Mouse (Mus musculus) cerebellum, adult 2 months (tissue): ENCODE results near the gene Sel1l. TPM values are rescaled to one million over a fixed set of nuclear protein-coding genes. Genes with fewer than 3 reads are reported as not detected.

Experiments
- DNase-seq, 2 experiments: peaks; one replicate each; pipeline ENCODE4 v3.0.0; 2021
- H3K27ac ChIP-seq: fragments of 200-500 bp; 2 replicates; pipeline ENCODE4 v1.5.1; 2012; ENCODE audit warnings: low read length, control low read depth, inconsistent platforms; ENCODE audit not compliant: insufficient read depth
- H3K27me3 ChIP-seq: fragments of 200-500 bp; 2 replicates; pipeline ENCODE4 v1.6.1; 2012; ENCODE audit warnings: inconsistent platforms, mild to moderate bottlenecking, low read length, moderate library complexity; ENCODE audit not compliant: control insufficient read depth, insufficient read depth
- H3K4me1 ChIP-seq: fragments of 200-500 bp; 2 replicates; pipeline ENCODE4 v1.6.1; 2011; ENCODE audit warnings: low read length; ENCODE audit not compliant: control insufficient read depth, insufficient read depth
- H3K4me3 ChIP-seq: fragments of 200-500 bp; replicated peaks from 2 replicates; pipeline ENCODE3; 2011; ENCODE audit warnings: mild to moderate bottlenecking, low read depth, low read length, control low read depth; ENCODE audit not compliant: insufficient read depth
- CTCF ChIP-seq: fragments of 200-500 bp; IDR thresholded peaks from 2 replicates; pipeline ENCODE4 v1.5.1; 2011; ENCODE audit warnings: low read depth, mild to moderate bottlenecking, control low read depth, low read length, moderate library complexity, borderline replicate concordance; ENCODE audit not compliant: insufficient read depth
- POLR2A ChIP-seq: fragments of 200-500 bp; IDR thresholded peaks from 2 replicates; pipeline ENCODE4 v1.6.1; 2011; ENCODE audit warnings: low read length, control low read depth, borderline replicate concordance; ENCODE audit not compliant: insufficient read depth
- WGBS: fragments of 180-500 bp; shearing (Covaris S2); methylation state at CpG from one replicate; pipeline ENCODE4 v1.1.7; 2018; 5-methylcytosine and 5-hydroxymethylcytosine counted together
- polyA plus RNA-seq: library from polyadenylated mRNA; depleted of rRNA; stranded (reverse); fragments of >200 nt; gene quantifications from 2 replicates; pipeline ENCODE4 v1.2.3, GENCODE M21; 2012

Gene Sel1l
- polyA plus RNA-seq, 1 experiment = 87.1 TPM

- no peaks in the 10 kb centered on the region for H3K27me3 ChIP-seq
- 91% methylated on average over 8 of the region's 8 CpGs for WGBS
- no peak overlapping the region for H3K4me3 ChIP-seq
- no peak for DNase-seq
- H3K4me1 ChIP-seq = no peaks in the 10 kb centered on the region
- no peak for TF ChIP-seq CTCF
- TF ChIP-seq POLR2A = no peak
- H3K27ac ChIP-seq = no peak overlapping the region
These were observed 40.0 kb downstream of the Sel1l start for GRCm38 (mm10) chr12:91808911-91809310.

DNA sequence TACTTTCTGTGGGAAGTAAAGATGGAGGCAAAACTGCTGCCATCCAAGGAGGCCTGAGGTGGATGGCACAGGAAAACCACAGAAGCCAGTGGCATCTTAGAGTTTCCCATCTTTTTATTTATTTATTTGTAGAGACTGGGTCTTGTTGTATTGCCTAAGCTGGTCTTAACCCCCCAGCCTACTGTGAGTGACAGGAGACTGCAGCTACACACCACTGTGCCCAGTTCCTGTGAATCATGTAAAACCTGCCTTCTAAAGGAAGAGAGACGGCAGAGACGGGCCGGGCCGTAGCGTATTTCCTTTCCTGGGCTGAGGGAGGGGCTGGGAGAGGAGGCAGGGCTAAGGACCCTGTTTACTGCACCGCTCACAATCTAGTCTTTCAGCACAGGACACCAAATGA is 41.2 kb downstream of the Sel1l start:
- H3K4me3 ChIP-seq = no peak overlapping the region
- no peak overlapping the region for H3K27ac ChIP-seq
- no peaks in the 10 kb centered on the region for H3K4me1 ChIP-seq
- H3K27me3 ChIP-seq = no peaks in the 10 kb centered on the region
- no peak for TF ChIP-seq CTCF
- no peak for TF ChIP-seq POLR2A
- DNase-seq = no peak
- 93% methylated on average over 6 of the region's 6 CpGs for WGBS

GRCm38 (mm10) chr12:91807095-91807494 is 41.9 kb downstream of the Sel1l start:
- Histone ChIP-seq H3K4me1 (no peaks in the 10 kb centered on the region), H3K27ac (no peak overlapping the region), H3K27me3 (no peaks in the 10 kb centered on the region), H3K4me3 (no peak overlapping the region)
- WGBS = 92% methylated on average over 11 of the region's 11 CpGs
- no peak for TF ChIP-seq CTCF
- TF ChIP-seq POLR2A = no peak
- no peak for DNase-seq

DNA sequence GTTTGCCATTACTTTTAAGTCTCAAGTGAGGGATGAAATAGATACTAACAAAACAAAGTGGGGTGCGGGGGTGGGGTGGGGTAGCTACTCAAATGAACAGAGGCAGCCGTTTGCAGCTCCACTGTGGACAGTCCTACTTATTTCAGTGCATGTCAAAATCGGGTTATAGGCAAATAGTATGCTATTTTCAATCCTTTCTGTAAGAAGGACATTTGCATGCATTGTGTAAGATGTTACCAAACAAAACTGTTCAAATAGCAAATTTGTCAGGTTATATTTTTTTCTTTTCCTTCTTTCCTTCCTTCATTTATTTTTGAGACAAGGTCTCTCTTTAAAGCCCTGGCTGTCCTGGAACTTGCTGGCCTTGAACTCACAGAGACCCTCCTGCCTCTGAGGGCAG is 44.7 kb downstream of the Sel1l start:
- no peaks in the 10 kb centered on the region for H3K4me1 ChIP-seq
- TF ChIP-seq CTCF (no peak), POLR2A (no peak)
- H3K4me3 ChIP-seq = no peak overlapping the region
- WGBS = 81% methylated on average over 3 of the region's 3 CpGs
- no peaks in the 10 kb centered on the region for H3K27me3 ChIP-seq
- no peak for DNase-seq
- H3K27ac ChIP-seq = no peak overlapping the region

DNA sequence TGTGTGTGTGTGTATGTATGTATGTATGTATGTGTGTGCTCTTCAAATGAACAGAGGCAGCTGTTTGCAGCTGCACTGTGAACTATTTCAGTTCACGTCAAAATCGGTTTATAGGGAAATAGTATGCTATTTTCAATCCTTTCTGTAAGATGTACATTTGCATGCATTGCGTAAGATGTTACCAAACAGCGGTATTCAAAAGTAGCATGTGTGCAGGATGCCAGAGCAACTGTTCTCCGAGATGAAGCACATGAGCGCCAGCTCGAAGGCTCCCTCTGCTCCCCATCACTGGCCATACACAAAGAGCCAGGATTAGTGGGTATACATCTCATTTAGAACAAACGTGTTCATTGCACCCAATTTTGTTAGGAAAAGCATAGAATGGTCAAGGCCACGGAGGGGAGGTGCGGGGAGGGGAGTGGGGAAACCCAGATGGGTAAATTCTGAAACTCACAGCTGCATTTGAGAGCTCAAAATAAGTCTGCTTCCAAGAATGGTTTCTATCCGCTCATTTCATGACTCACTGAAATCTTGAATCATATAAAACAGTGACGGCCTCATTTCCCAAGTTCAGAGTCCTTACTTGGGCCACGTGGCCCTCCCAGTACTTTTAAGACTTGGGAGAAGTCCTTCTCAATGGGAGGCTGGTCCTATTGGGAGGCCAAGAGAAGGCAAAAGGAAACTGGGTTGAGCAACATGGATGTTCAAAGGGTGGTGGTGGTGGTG is 45.6 kb downstream of the Sel1l start:
- Histone ChIP-seq H3K4me1 (no peaks in the 10 kb centered on the region), H3K4me3 (no peak overlapping the region), H3K27ac (no peak overlapping the region), H3K27me3 (no peaks in the 10 kb centered on the region)
- TF ChIP-seq POLR2A (no peak), CTCF (no peak)
- 83% methylated on average over 13 of the region's 13 CpGs for WGBS
- no peak for DNase-seq

DNA sequence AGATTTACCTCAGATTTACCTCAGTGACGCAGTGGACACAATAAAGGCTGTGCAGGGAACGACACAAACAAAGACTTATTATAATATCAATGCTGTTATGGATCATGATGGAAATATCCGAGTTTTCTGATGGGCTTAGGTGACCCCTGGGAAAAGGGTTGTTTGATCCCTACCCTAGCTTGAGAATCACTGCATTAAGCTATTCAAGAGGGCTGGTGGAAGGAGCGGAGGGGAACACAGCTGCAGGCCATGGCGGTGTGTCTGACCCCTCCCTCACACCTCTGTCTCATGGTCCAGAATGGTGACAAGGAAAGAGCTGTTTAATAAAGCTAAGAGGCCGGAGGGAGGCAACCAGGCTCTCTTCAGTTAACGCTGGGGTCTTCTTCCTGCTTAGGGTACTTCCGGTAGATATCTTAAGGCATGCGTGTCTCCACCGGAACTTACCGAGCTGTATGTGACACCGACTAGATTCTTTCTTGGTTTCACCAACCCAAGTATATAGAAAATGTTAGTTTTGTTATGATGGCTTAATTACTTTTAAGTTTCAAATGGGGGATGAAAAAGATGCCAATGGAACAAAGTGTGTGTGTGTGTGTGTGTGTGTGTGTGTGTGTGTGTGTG is 46.3 kb downstream of the Sel1l start:
- DNase-seq = no peak
- Histone ChIP-seq H3K4me3 (no peak overlapping the region), H3K27me3 (no peaks in the 10 kb centered on the region), H3K27ac (no peak overlapping the region), H3K4me1 (no peaks in the 10 kb centered on the region)
- WGBS = 86% methylated on average over 12 of the region's 12 CpGs
- TF ChIP-seq POLR2A (no peak), CTCF (no peak)

DNA sequence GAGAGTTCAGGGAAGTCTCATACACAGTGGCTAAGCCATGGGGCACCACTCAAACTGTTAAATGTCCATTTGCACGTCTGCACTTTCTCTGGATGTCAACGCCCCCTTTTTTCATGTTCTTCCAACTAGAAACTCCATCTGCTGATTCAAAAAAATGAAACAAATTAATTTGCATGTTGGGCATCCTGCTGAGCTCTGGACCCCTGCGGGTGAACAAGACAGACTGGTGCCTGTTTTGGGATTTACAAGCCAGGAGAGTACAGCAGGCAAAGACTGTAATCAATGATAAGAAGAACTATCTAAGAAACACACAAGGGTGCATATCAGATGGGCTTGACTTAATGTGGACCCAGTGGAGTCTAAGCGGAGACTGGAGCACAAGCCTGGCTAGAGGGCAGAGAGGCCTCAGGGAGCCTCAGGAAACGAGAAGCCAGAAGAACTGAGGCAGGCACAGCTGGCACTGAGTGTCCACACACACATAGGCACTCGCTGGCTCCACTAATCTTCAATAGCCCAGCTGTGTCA is 48.0 kb downstream of the Sel1l start:
- no peak for DNase-seq
- 26% methylated on average over 6 of the region's 6 CpGs for whole genome bisulfite sequencing
- Histone ChIP-seq H3K27ac (no peak overlapping the region), H3K4me3 (no peak overlapping the region), H3K4me1 (no peaks in the 10 kb centered on the region), H3K27me3 (no peaks in the 10 kb centered on the region)
- TF ChIP-seq CTCF = no peak
- TF ChIP-seq POLR2A = no peak

DNA sequence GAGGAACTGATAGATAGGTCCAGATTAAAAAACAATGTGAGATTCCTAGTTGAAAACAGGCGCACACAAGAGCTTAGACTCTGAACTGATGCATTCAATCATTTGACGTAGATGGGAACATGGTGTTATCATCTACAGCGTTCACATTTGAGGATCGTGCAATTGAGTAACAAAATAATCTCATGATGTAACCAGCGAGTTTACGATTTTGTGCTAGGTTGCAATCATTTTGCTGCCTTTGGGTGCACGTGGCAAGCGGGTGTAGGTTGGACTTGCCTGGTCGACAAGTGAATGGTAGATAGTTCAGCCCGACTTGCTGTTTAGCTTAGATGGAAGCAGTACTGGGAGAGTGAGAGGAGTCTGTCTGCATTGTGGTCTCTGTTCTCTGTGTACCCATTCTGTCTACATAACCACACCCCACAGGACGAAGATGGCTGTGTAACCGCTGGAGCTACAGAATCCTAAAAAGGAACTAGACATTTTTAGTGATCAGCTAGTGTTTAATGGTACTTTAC is 49.1 kb downstream of the Sel1l start:
- TF ChIP-seq CTCF (no peak), POLR2A (no peak)
- Histone ChIP-seq H3K4me3 (no peak overlapping the region), H3K4me1 (no peaks in the 10 kb centered on the region), H3K27me3 (no peaks in the 10 kb centered on the region), H3K27ac (no peak overlapping the region)
- DNase-seq = no peak
- WGBS = 81% methylated on average over 12 of the region's 12 CpGs
